Mouse (Mus musculus) kidney, postnatal 0 days (tissue): ENCODE results near the gene Gm11037. TPM values are rescaled to one million over a fixed set of nuclear protein-coding genes. Genes with fewer than 3 reads are reported as not detected.

Experiments used
- ATAC-seq: fragments of 200-750 bp; cut with Nextera tagmentation; replicated peaks from 2 replicates; pipeline ENCODE4 v1.8.0; 2017; ENCODE audit warnings: low read depth, moderate number of reproducible peaks, moderate TSS enrichment, moderate library complexity; ENCODE audit not compliant: low FRiP score
- DNase-seq: peaks from one replicate; pipeline ENCODE4 v3.0.0-alpha.2; 2016; ENCODE audit warnings: low spot score
- H3K27ac ChIP-seq: fragments of 300-500 bp; sonication (generic); 2 replicates; pipeline ENCODE4 v1.5.1; 2014; ENCODE audit warnings: mild to moderate bottlenecking
- H3K27me3 ChIP-seq: fragments of 300-500 bp; sonication (generic); 2 replicates; pipeline ENCODE4 v1.6.1; 2014; ENCODE audit warnings: low read length, mixed read lengths; ENCODE audit not compliant: insufficient read depth
- H3K36me3 ChIP-seq: fragments of 300-500 bp; sonication (generic); 2 replicates; pipeline ENCODE4 v1.6.1; 2014; ENCODE audit warnings: low read length, mixed read lengths; ENCODE audit not compliant: insufficient read depth
- H3K4me1 ChIP-seq: fragments of 300-500 bp; sonication (generic); replicated peaks from 2 replicates; pipeline ENCODE4 v1.6.1; 2014; ENCODE audit warnings: antibody characterized with exemption, low read length, mixed read lengths; ENCODE audit not compliant: insufficient read depth
- H3K4me2 ChIP-seq: fragments of 300-500 bp; sonication (generic); 2 replicates; pipeline ENCODE4 v1.6.1; 2014; ENCODE audit warnings: mild to moderate bottlenecking, low read length, moderate library complexity, mixed read lengths
- H3K4me3 ChIP-seq: fragments of 300-500 bp; sonication (generic); replicated peaks from 2 replicates; pipeline ENCODE4 v1.5.1; 2014; ENCODE audit warnings: low read depth, low read length
- H3K9ac ChIP-seq: fragments of 300-500 bp; sonication (generic); 2 replicates; pipeline ENCODE4 v1.6.1; 2014; ENCODE audit warnings: low read depth, low read length
- H3K9me3 ChIP-seq: fragments of 300-500 bp; sonication (generic); replicated peaks from 2 replicates; pipeline ENCODE4 v1.6.1; 2016; ENCODE audit warnings: low read length, inconsistent platforms, mixed read lengths
- CTCF ChIP-seq: IDR thresholded peaks from 2 replicates; pipeline ENCODE4 v1.5.1; 2016; ENCODE audit warnings: antibody characterized with exemption, low read depth, mild to moderate bottlenecking, moderate library complexity
- WGBS: fragments of 180-500 bp; shearing (Covaris S2); extraction: QIAGEN DNeasy Blood & Tissue Kit; methylation state at CpG from one replicate; pipeline ENCODE4 v1.1.7; 2014; 5-methylcytosine and 5-hydroxymethylcytosine counted together
- polyA plus RNA-seq: library from polyadenylated mRNA; unstranded; fragments of >200 nt; fragmentation: Nextera tagmentation; extraction: Ambion mirVana; gene quantifications from 2 replicates; pipeline ENCODE4 v1.2.1, GENCODE M21; 2015

The Gm11037 gene
- polyA plus RNA-seq, 1 experiment from 2014 or later, result not detected

DNA sequence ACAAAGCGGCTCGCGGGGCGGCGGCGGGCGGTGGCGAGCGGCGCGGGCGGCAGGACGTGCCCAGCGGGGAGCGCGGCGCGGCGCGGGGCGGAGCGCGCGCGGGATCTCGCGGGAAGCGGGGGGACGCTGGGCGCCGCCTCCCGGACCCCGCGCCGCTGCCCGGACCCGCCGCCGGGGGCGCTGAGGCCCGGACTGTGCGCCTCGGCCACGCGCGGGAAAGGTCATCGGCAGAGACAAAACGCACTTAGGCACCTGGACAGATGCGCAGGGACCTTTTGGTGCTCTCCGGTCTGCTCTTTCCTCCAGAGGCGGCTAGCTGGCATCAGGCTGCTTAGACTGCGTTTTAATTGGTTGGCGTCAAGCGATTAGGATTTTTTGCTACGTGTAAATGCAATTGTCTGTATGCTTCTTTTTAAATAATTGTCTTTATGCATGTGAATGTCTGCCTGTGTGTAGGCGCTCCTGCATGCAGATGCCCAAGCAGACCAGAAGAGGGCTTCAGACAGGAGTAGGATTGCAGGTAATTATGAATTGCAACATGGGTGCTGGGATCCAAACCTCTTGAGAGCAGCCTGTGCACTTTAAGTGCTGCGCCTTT lies 46.8 kb downstream of the Gm11037 start, which contains the start of gene Cenpb:
TSS of gene Cenpb (minus strand) at position 78 of the 598 bp plus-strand sequence.
- peak; percentile 85 for DNase-seq
- Histone ChIP-seq H3K27me3 (no peaks in the 10 kb centered on the region), H3K9me3 (no peaks in the 10 kb centered on the region), H3K4me1 (peaks cover 33% of the 10 kb centered on the region), H3K4me3 (peak within 1 kb of the TSS; percentile 69), H3K27ac (peak within 1 kb of the TSS; percentile 97), H3K36me3 (no peaks in the 10 kb centered on the region), H3K4me2 (peak within 1 kb of the TSS; percentile 96), H3K9ac (peak within 1 kb of the TSS; percentile 98)
- 5% methylated on average over 29 of the region's 57 CpGs for WGBS
- peak; percentile 51 for TF ChIP-seq CTCF
- peak; percentile 79 for ATAC-seq

Other genes starting within 250 kb of the Gm11037 start
- 19.2 and 23.2 TPM in 2 replicates for gene 4930402H24Rik, start 227.1 kb upstream of the Gm11037 start, polyA plus RNA-seq
- 6.2 and 6.5 TPM in 2 replicates for gene Atrn, start 227.0 kb upstream of the Gm11037 start, polyA plus RNA-seq
- gene Gfra4, start 90.4 kb upstream of the Gm11037 start, polyA plus RNA-seq, result 14.2 and 14.5 TPM in 2 replicates
- gene Adam33, start 69.7 kb upstream of the Gm11037 start, polyA plus RNA-seq, result 1.1 and 1.9 TPM in 2 replicates
- gene Siglec1, start 46.7 kb upstream of the Gm11037 start, polyA plus RNA-seq, result 0.33 and 0.41 TPM in 2 replicates
- gene Hspa12b, start 6.2 kb upstream of the Gm11037 start, polyA plus RNA-seq, result 9.4 and 9.8 TPM in 2 replicates
- 84.8 and 91.5 TPM in 2 replicates for gene 1700037H04Rik, start 26.6 kb downstream of the Gm11037 start, polyA plus RNA-seq
- gene Cenpb, start 46.6 kb downstream of the Gm11037 start, polyA plus RNA-seq, result 13.1 and 15.3 TPM in 2 replicates
- gene Cdc25b, start 53.5 kb downstream of the Gm11037 start, polyA plus RNA-seq, result 36.1 and 39.0 TPM in 2 replicates
- 3.7 and 4.0 TPM in 2 replicates for gene Spef1, start 53.8 kb downstream of the Gm11037 start, polyA plus RNA-seq
- 29.9 and 33.4 TPM in 2 replicates for gene Ap5s1, start 73.6 kb downstream of the Gm11037 start, polyA plus RNA-seq
- gene Mavs, start 100.6 kb downstream of the Gm11037 start, polyA plus RNA-seq, result 31.8 and 34.2 TPM in 2 replicates
- 32.1 and 36.7 TPM in 2 replicates for gene Pank2, start 129.0 kb downstream of the Gm11037 start, polyA plus RNA-seq
- gene Rnf24, start 219.4 kb downstream of the Gm11037 start, polyA plus RNA-seq, result 2.6 and 2.9 TPM in 2 replicates